Mouse (Mus musculus) MEL (cell line): ENCODE measurements around the gene Fam206a. TPM values are rescaled to one million over a fixed set of nuclear protein-coding genes. Genes with fewer than 3 reads are reported as not detected.

Experiments
- DNase-seq: peaks from one replicate; pipeline ENCODE4 v3.0.0; 2011; ENCODE audit warnings: low read depth, low spot score
- H3K27ac ChIP-seq: 2 replicates; pipeline ENCODE4 v1.5.1; 2012; ENCODE audit warnings: low read depth, mild to moderate bottlenecking, control low read depth, low read length, moderate library complexity; ENCODE audit not compliant: control insufficient read depth
- H3K27me3 ChIP-seq, 2 experiments: fragments of 150-350 bp in 1 of 2; sonication (generic) in 1 of 2; 2 replicates each; pipeline ENCODE4 v1.6.1; 2012; ENCODE audit warnings: low read length in 2 of 2, mild to moderate bottlenecking in 2 of 2, improper control_type of control experiment in 1 of 2, moderate library complexity in 1 of 2; ENCODE audit not compliant: insufficient read depth in 2 of 2, control insufficient read depth in 1 of 2
- H3K36me3 ChIP-seq, 2 experiments: 2 replicates each; pipeline ENCODE4 v1.6.1; 2012 to 2014; ENCODE audit warnings: low read length in 2 of 2, improper control_type of control experiment in 1 of 2, inconsistent platforms in 1 of 2, mild to moderate bottlenecking in 1 of 2; ENCODE audit not compliant: insufficient read depth in 2 of 2, control insufficient read depth in 1 of 2
- H3K4me1 ChIP-seq, 2 experiments: fragments of 150-350 bp in 1 of 2; sonication (generic) in 1 of 2; 2 replicates each; pipeline ENCODE4 v1.6.1; 2012; ENCODE audit warnings: low read length in 2 of 2, improper control_type of control experiment in 1 of 2, mild to moderate bottlenecking in 1 of 2; ENCODE audit not compliant: insufficient read depth in 2 of 2, control insufficient read depth in 1 of 2
- H3K4me3 ChIP-seq, 2 experiments: fragments of 150-350 bp in 1 of 2; sonication (generic) in 1 of 2; 2 replicates each; pipeline ENCODE4 v1.5.1; 2012; ENCODE audit warnings: low read depth in 2 of 2, low read length in 2 of 2, mild to moderate bottlenecking in 2 of 2, moderate library complexity in 2 of 2, control low read depth in 1 of 2, improper control_type of control experiment in 1 of 2; ENCODE audit not compliant: control insufficient read depth in 1 of 2, insufficient read depth in 1 of 2
- H3K79me2 ChIP-seq: 2 replicates; pipeline ENCODE4 v1.6.1; 2012; ENCODE audit warnings: mild to moderate bottlenecking, low read length, moderate library complexity; ENCODE audit not compliant: control insufficient read depth, poor library complexity, insufficient read depth
- H3K9ac ChIP-seq: 2 replicates; pipeline ENCODE4 v1.6.1; 2012; ENCODE audit warnings: low read depth, mild to moderate bottlenecking, control low read depth, low read length, moderate library complexity; ENCODE audit not compliant: control insufficient read depth, poor library complexity, severe bottlenecking
- H3K9me3 ChIP-seq: fragments of 150-350 bp; sonication (generic); replicated peaks from 2 replicates; pipeline ENCODE4 v1.6.1; 2012; ENCODE audit warnings: mild to moderate bottlenecking, low read length, improper control_type of control experiment, moderate library complexity; ENCODE audit not compliant: insufficient read depth
- CHD2 ChIP-seq: IDR thresholded peaks from 2 replicates; pipeline ENCODE4 v1.6.1; 2011; ENCODE audit warnings: low read length, improper control_type of control experiment
- CTCF ChIP-seq, 3 experiments: IDR thresholded peaks in 2 of 3; conservative IDR thresholded peaks in 1 of 3; 2 replicates each; pipeline ENCODE4 v1.5.1; 2011 to 2012; ENCODE audit warnings: low read length in 3 of 3, low read depth in 2 of 3, mild to moderate bottlenecking in 2 of 3, improper control_type of control experiment in 1 of 3, inconsistent platforms in 1 of 3, mixed read lengths in 1 of 3, moderate library complexity in 1 of 3; ENCODE audit not compliant: control insufficient read depth in 1 of 3, insufficient read depth in 1 of 3, poor library complexity in 1 of 3, severe bottlenecking in 1 of 3
- E2F4 ChIP-seq: IDR thresholded peaks from 2 replicates; pipeline ENCODE4 v1.6.1; 2011; ENCODE audit warnings: low read depth, low read length, improper control_type of control experiment, borderline replicate concordance
- EP300 ChIP-seq, 2 experiments: IDR thresholded peaks; 2 replicates each; pipeline ENCODE4 v1.6.1; 2011; ENCODE audit warnings: improper control_type of control experiment in 2 of 2, low read length in 2 of 2, low read depth in 1 of 2, mild to moderate bottlenecking in 1 of 2
- ETS1 ChIP-seq: IDR thresholded peaks from 2 replicates; pipeline ENCODE4 v1.6.1; 2012; ENCODE audit warnings: low read depth, mild to moderate bottlenecking, inconsistent platforms, low read length, improper control_type of control experiment, moderate library complexity
- JUND ChIP-seq: IDR thresholded peaks from 2 replicates; pipeline ENCODE4 v1.6.1; 2011; ENCODE audit warnings: low read depth, mild to moderate bottlenecking, improper control_type of control experiment, low read length
- KAT2A ChIP-seq: conservative IDR thresholded peaks from 2 replicates; pipeline ENCODE4 v1.6.1; 2012; ENCODE audit warnings: low read depth, low read length, improper control_type of control experiment, inconsistent platforms
- MAFK ChIP-seq: IDR thresholded peaks from 2 replicates; pipeline ENCODE4 v1.6.1; 2011; ENCODE audit warnings: low read depth, mild to moderate bottlenecking, low read length, improper control_type of control experiment, borderline replicate concordance
- MAX ChIP-seq: IDR thresholded peaks from 2 replicates; pipeline ENCODE4 v1.6.1; 2011; ENCODE audit warnings: low read length, improper control_type of control experiment
- MYC ChIP-seq: IDR thresholded peaks from 2 replicates; pipeline ENCODE4 v1.6.1; 2011; ENCODE audit warnings: low read depth, mild to moderate bottlenecking, low read length, improper control_type of control experiment, moderate library complexity
- NELFE ChIP-seq: IDR thresholded peaks from 2 replicates; pipeline ENCODE4 v1.6.1; 2011; ENCODE audit warnings: low read depth, low read length, improper control_type of control experiment
- RCOR1 ChIP-seq: IDR thresholded peaks from 2 replicates; pipeline ENCODE4 v1.6.1; 2012; ENCODE audit warnings: low read depth, mild to moderate bottlenecking, inconsistent platforms, low read length, improper control_type of control experiment
- SIN3A ChIP-seq: IDR thresholded peaks from 2 replicates; pipeline ENCODE4 v1.6.1; 2012; ENCODE audit warnings: low read length, improper control_type of control experiment, inconsistent platforms
- TAL1 ChIP-seq: IDR thresholded peaks from 2 replicates; pipeline ENCODE4 v1.6.1; 2012; ENCODE audit warnings: mild to moderate bottlenecking, inconsistent platforms, low read length, moderate library complexity, mixed read lengths
- UBTF ChIP-seq: IDR thresholded peaks from 2 replicates; pipeline ENCODE4 v1.6.1; 2012; ENCODE audit warnings: low read depth, mild to moderate bottlenecking, inconsistent platforms, low read length, improper control_type of control experiment, moderate library complexity, borderline replicate concordance; ENCODE audit not compliant: insufficient read depth
- ZNF384 ChIP-seq: IDR thresholded peaks from 2 replicates; pipeline ENCODE4 v1.6.1; 2012; ENCODE audit warnings: low read depth, mild to moderate bottlenecking, inconsistent platforms, low read length, improper control_type of control experiment
- polyA plus RNA-seq, 2 experiments: library from polyadenylated mRNA; stranded (reverse) in 1 of 2; unstranded in 1 of 2; fragments of >175 nt in 1 of 2; fragments of >200 nt in 1 of 2; gene quantifications; 2 replicates each; pipeline versions ENCODE4 v1.2.1 to v1.2.4; 2012; ENCODE audit warnings: low replicate concordance in 2 of 2, low read depth in 1 of 2; ENCODE audit not compliant: insufficient read length in 2 of 2, insufficient read depth in 1 of 2, missing spikeins in 1 of 2
- total RNA-seq: library from RNA; depleted of rRNA; stranded (reverse); fragments of 300-350 nt; gene quantifications from 2 replicates; pipeline ENCODE4 v1.2.3, GENCODE M21; 2012

The Fam206a gene
- total and polyA plus RNA-seq, 3 experiments, result 8.9 to 33.9 (median 27.8) TPM

- no peak overlapping the region for H3K4me3 ChIP-seq
- H3K9me3 ChIP-seq, result no peaks in the 10 kb centered on the region
- no peak overlapping the region for H3K27ac ChIP-seq
- no peaks in the 10 kb centered on the region for H3K27me3 ChIP-seq
- H3K9ac ChIP-seq, result no peak overlapping the region
- DNase-seq, result no peak
- TF ChIP-seq SIN3A (no peak), NELFE (no peak), MAX (no peak), CHD2 (no peak), E2F4 (no peak), UBTF (no peak), ETS1 (no peak), EP300 (IDR thresholded peaks at IDR 0.05; ENCODE audit: low read depth in 1 of 2, low read length in 2 of 2) (no peak), TAL1 (no peak), ZNF384 (no peak), MAFK (no peak), CTCF (IDR thresholded peaks at IDR 0.05 in 2 of 3, conservative IDR thresholded peaks at IDR 0.05 in 1 of 3; ENCODE audit: control insufficient read depth in 1 of 3, insufficient read depth in 1 of 3, low read depth in 2 of 3, low read length in 3 of 3, poor library complexity in 1 of 3, severe bottlenecking in 1 of 3) (no peak), JUND (no peak), KAT2A (no peak), MYC (no peak)
- H3K79me2 ChIP-seq, result no peaks in the 10 kb centered on the region
- peaks cover 0 to 12% of the 10 kb centered on the region in 2 experiments; a peak in 2 of 4 replicates for H3K36me3 ChIP-seq
- H3K4me1 ChIP-seq, result no peaks in the 10 kb centered on the region
These were observed 46.1 kb upstream of the Fam206a start for GRCm38 (mm10) chr4:56756021-56756420.

GRCm38 (mm10) chr4:56756966-56757600 lies 45.1 kb upstream of the Fam206a start:
- TF ChIP-seq RCOR1 (no peak), JUND (no peak), MYC (no peak)
- TF ChIP-seq, all 39 proteins: peak for 0
- H3K4me1 ChIP-seq, result no peaks in the 10 kb centered on the region
- H3K9ac ChIP-seq, result no peak overlapping the region
- no peak for DNase-seq
- peaks cover 0 to 12% of the 10 kb centered on the region in 2 experiments; a peak in 2 of 4 replicates for H3K36me3 ChIP-seq
- H3K4me3 ChIP-seq, result no peak overlapping the region
- H3K9me3 ChIP-seq, result no peaks in the 10 kb centered on the region
- H3K27ac ChIP-seq, result no peak overlapping the region
- H3K27me3 ChIP-seq, result no peaks in the 10 kb centered on the region
- no peaks in the 10 kb centered on the region for H3K79me2 ChIP-seq
